Mouse (Mus musculus) stomach, postnatal 0 days (tissue): ENCODE measurements around the gene Magi2. TPM values are rescaled to one million over a fixed set of nuclear protein-coding genes. Genes with fewer than 3 reads are reported as not detected.

Experiments used
- ATAC-seq: fragments of 200-750 bp; cut with Nextera tagmentation; 2 replicates; pipeline ENCODE4 v1.8.0; 2017; ENCODE audit not compliant: low FRiP score, low TSS enrichment
- DNase-seq: peaks from one replicate; pipeline ENCODE4 v3.0.0-alpha.2; 2016; ENCODE audit warnings: low spot score
- H3K27ac ChIP-seq: fragments of 300-500 bp; sonication (generic); replicated peaks from 2 replicates; pipeline ENCODE4 v1.5.1; 2014; ENCODE audit warnings: mild to moderate bottlenecking, control low read depth
- H3K27me3 ChIP-seq: fragments of 300-500 bp; sonication (generic); 2 replicates; pipeline ENCODE4 v1.6.1; 2014; ENCODE audit warnings: low read length; ENCODE audit not compliant: control insufficient read depth, insufficient read depth
- H3K36me3 ChIP-seq: fragments of 300-500 bp; sonication (generic); 2 replicates; pipeline ENCODE4 v1.6.1; 2014; ENCODE audit warnings: low read length, mixed read lengths; ENCODE audit not compliant: control insufficient read depth, insufficient read depth
- H3K4me1 ChIP-seq: fragments of 300-500 bp; sonication (generic); replicated peaks from 2 replicates; pipeline ENCODE4 v1.6.1; 2014; ENCODE audit warnings: antibody characterized with exemption; ENCODE audit not compliant: control insufficient read depth, insufficient read depth
- H3K4me2 ChIP-seq: fragments of 300-500 bp; sonication (generic); replicated peaks from 2 replicates; pipeline ENCODE4 v1.6.1; 2014; ENCODE audit warnings: low read depth, mild to moderate bottlenecking, control low read depth, moderate library complexity
- H3K4me3 ChIP-seq: fragments of 300-500 bp; sonication (generic); 2 replicates; pipeline ENCODE4 v1.5.1; 2014; ENCODE audit warnings: low read depth, low read length, control low read depth
- H3K9ac ChIP-seq: fragments of 300-500 bp; sonication (generic); 2 replicates; pipeline ENCODE4 v1.6.1; 2014; ENCODE audit warnings: mild to moderate bottlenecking, low read length, control low read depth, mixed read lengths
- H3K9me3 ChIP-seq: fragments of 300-500 bp; sonication (generic); 2 replicates; pipeline ENCODE4 v1.6.1; 2016; ENCODE audit warnings: low read length; ENCODE audit not compliant: control insufficient read depth
- CTCF ChIP-seq: IDR thresholded peaks from 2 replicates; pipeline ENCODE4 v1.5.1; 2016; ENCODE audit warnings: antibody characterized with exemption, low read depth, mild to moderate bottlenecking, moderate library complexity
- EP300 ChIP-seq: optimal IDR thresholded peaks from 2 replicates; pipeline ENCODE3; 2016; ENCODE audit warnings: antibody characterized with exemption
- WGBS: fragments of 180-500 bp; shearing (Covaris S2); extraction: QIAGEN DNeasy Blood & Tissue Kit; methylation state at CpG from one replicate; pipeline ENCODE4 v1.1.7; 2014; 5-methylcytosine and 5-hydroxymethylcytosine counted together
- polyA plus RNA-seq: library from polyadenylated mRNA; unstranded; fragments of >200 nt; fragmentation: Nextera tagmentation; extraction: Ambion mirVana; gene quantifications from 2 replicates; pipeline ENCODE4 v1.2.1, GENCODE M21; 2015

Magi2 gene
- polyA plus RNA-seq, 1 experiment from 2014 or later, result 1.9 TPM

GRCm38 (mm10) chr5:20582995-20583435 is 1356.2 kb downstream of the Magi2 start:
- Histone ChIP-seq H3K27me3 (no peaks in the 10 kb centered on the region), H3K36me3 (no peaks in the 10 kb centered on the region), H3K27ac (no peak overlapping the region), H3K4me3 (no peak overlapping the region), H3K9ac (no peak overlapping the region), H3K4me1 (no peaks in the 10 kb centered on the region), H3K9me3 (no peaks in the 10 kb centered on the region), H3K4me2 (no peak overlapping the region)
- DNase-seq (no peak), ATAC-seq (no peak)
- TF ChIP-seq EP300 (no peak), CTCF (no peak)
- 48% methylated on average over 10 of the region's 10 CpGs for WGBS

- DNase-seq (no peak), ATAC-seq (no peak)
- Histone ChIP-seq H3K9me3 (no peaks in the 10 kb centered on the region), H3K27me3 (no peaks in the 10 kb centered on the region), H3K4me1 (no peaks in the 10 kb centered on the region), H3K27ac (no peak overlapping the region), H3K36me3 (no peaks in the 10 kb centered on the region), H3K4me2 (no peak overlapping the region), H3K4me3 (no peak overlapping the region), H3K9ac (no peak overlapping the region)
- 59% methylated on average over 3 of the region's 3 CpGs for WGBS
- TF ChIP-seq EP300, result no peak
Observed at GRCm38 (mm10) chr5:20583639-20584038, 1356.8 kb downstream of the Magi2 start.

DNA sequence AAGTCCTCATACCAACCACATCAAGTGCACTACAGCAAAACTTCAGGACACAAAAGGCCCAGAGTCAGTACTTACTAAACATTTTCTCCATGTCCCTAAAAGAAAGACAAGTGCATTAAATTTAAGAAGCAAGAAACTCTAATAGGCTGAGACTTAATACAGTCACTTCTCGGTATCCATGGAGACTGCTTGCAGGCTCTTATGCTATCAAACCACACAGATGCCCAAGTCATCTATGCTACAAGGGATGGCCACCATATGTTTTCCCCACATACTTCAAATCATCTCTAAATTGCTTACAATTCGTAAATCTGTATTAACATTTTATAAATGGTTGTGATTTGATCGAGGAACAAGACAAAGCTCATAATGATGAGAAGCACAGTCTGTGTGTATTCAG is 1357.9 kb downstream of the Magi2 start:
- H3K4me2 ChIP-seq, result no peak overlapping the region
- H3K27me3 ChIP-seq, result no peaks in the 10 kb centered on the region
- no peak for DNase-seq
- WGBS, result 89% methylated on average over 3 of the region's 3 CpGs
- H3K4me3 ChIP-seq, result no peak overlapping the region
- no peak for TF ChIP-seq EP300
- no peak for TF ChIP-seq CTCF
- no peaks in the 10 kb centered on the region for H3K9me3 ChIP-seq
- no peak for ATAC-seq
- H3K36me3 ChIP-seq, result no peaks in the 10 kb centered on the region
- no peaks in the 10 kb centered on the region for H3K4me1 ChIP-seq
- no peak overlapping the region for H3K9ac ChIP-seq
- no peak overlapping the region for H3K27ac ChIP-seq

GRCm38 (mm10) chr5:20589731-20590130 is 1362.9 kb downstream of the Magi2 start:
- no peaks in the 10 kb centered on the region for H3K36me3 ChIP-seq
- H3K9ac ChIP-seq, result no peak overlapping the region
- H3K9me3 ChIP-seq, result no peaks in the 10 kb centered on the region
- 9% methylated on average over 3 of the region's 3 CpGs for WGBS
- H3K4me1 ChIP-seq, result no peaks in the 10 kb centered on the region
- no peak overlapping the region for H3K4me3 ChIP-seq
- ATAC-seq (no peak), DNase-seq (no peak)
- no peak overlapping the region for H3K27ac ChIP-seq
- no peaks in the 10 kb centered on the region for H3K27me3 ChIP-seq
- no peak for TF ChIP-seq CTCF
- TF ChIP-seq EP300, result no peak
- H3K4me2 ChIP-seq, result no peak overlapping the region

DNA sequence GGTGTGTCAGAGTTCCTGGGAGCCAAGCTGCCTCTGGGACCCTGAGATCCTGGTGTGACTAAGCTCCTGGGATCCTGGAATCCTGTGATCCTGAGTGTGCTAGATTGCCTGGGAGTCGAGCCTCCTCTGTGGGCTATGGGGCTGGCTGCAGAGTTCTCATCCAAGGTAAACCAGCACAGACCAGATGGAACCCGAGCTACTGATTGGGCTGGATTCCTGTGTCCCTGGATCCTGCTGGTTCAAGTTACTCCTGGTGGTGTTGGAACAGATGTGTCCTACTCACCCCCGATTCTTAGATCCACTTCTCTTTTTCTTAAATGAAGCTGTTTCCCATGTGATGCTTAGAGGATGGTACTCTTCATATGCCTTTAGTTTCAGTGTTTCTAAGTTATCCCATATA is 1371.4 kb downstream of the Magi2 start:
- DNase-seq, result no peak
- H3K9ac ChIP-seq, result no peak overlapping the region
- no peaks in the 10 kb centered on the region for H3K36me3 ChIP-seq
- no peak overlapping the region for H3K4me3 ChIP-seq
- H3K27me3 ChIP-seq, result no peaks in the 10 kb centered on the region
- H3K27ac ChIP-seq, result no peak overlapping the region
- ATAC-seq, result no peak
- TF ChIP-seq CTCF (no peak), EP300 (no peak)
- no peaks in the 10 kb centered on the region for H3K9me3 ChIP-seq
- WGBS, result 68% methylated on average over 3 of the region's 3 CpGs
- no peak overlapping the region for H3K4me2 ChIP-seq
- no peaks in the 10 kb centered on the region for H3K4me1 ChIP-seq

DNA sequence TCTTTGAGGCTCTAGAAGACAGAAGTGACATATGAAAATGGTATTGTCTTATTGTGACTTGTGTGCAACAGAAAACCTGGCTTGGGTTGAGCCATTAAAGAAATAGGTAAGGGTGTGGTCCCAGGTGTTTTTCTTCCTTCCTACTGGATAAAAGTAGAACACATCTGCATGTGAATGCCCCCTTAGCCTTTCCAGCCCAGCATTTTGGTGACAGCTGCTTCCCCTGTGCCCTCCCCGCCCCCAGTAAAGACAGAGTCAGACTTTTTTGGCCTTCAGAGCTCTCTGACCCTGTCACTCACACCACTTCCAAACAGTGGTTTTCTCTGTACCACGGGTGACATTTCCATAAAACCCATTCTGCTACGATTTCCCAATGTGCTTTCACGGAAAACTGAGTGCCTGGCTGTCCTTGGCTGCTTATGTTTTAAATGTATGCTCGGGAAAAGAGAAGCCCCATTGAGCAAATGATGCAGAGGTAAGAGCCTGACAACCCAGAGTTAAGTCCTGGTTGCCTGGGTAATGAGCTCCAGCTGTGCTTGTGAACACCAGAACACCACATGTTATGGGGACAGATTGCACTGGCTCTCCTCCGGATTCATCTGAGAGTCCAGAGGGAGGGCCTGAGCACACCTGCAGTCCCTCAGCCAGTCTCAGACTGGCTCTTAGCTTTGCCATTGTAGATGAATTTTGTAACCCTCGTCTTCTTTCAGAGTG is 1377.1 kb downstream of the Magi2 start:
- Histone ChIP-seq H3K4me2 (no peak overlapping the region), H3K36me3 (no peaks in the 10 kb centered on the region), H3K9ac (no peak overlapping the region), H3K4me3 (no peak overlapping the region), H3K4me1 (no peaks in the 10 kb centered on the region), H3K9me3 (no peaks in the 10 kb centered on the region), H3K27me3 (no peaks in the 10 kb centered on the region), H3K27ac (no peak overlapping the region)
- WGBS, result 45% methylated on average over 7 of the region's 7 CpGs
- ATAC-seq, result no peak
- no peak for TF ChIP-seq EP300
- no peak for TF ChIP-seq CTCF
- no peak for DNase-seq
